Mouse (Mus musculus): Measurements from ENCODE around the gene Usp44. TPM values are rescaled to one million over a fixed set of nuclear protein-coding genes. Genes with fewer than 3 reads are reported as not detected.

Gene Usp44
- polyA plus RNA-seq, 1 experiment from 2014 or later = 0.08 TPM

DNA sequence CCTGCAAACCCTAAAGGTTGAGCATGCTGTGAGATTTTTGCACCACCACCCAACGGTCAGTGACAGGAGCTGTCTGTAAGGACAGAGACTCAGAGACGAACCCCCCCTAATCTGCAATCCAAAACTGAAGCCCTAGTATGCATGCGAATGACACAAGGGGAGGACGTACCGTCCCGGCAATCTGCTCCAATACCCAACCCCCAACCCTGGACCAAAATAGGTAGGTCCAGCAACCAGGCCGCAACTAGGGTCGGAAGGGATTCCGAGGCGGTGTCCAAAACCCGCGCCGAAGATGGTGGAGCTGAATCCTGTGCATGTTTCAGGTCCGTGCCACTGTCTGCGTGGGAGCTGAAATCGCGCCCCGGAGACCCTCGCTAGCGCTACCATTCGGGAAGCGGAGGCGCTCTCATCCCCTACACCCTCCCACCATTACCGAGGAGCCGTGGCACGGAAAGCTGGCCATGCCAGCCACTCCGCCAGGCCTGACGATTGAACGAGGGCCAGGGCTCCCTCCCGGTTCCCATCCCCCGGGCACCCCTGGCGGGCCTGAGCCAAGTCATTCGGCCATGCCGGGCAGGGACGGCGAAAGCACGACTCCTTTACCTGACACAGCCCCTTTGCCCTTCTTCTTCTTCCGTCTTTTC, 57.7 kb downstream of the Usp44 start:
- peaks cover 19% of the 10 kb centered on the region; the same call in 1 of the 2 replicates for H3K36me3 ChIP-seq (ENCODE audit: control insufficient read depth, insufficient read depth)
- peak overlapping the region; percentile 80 for H3K4me2 ChIP-seq (replicated peaks; ENCODE audit: low read depth)
- H3K4me3 ChIP-seq (ENCODE audit: low read depth, low read length) = peak overlapping the region; percentile 85
- under 1% methylated on average over 38 of the region's 38 CpGs for WGBS
- peak overlapping the region; percentile 87 for H3K27ac ChIP-seq (ENCODE audit: low read depth, low read length)
- no peak for TF ChIP-seq CTCF (IDR thresholded peaks at IDR 0.05; ENCODE audit: low read depth)
- H3K27me3 ChIP-seq (replicated peaks; ENCODE audit: control insufficient read depth, insufficient read depth, low read length) = no peaks in the 10 kb centered on the region
- no peaks in the 10 kb centered on the region for H3K9me3 ChIP-seq (ENCODE audit: control insufficient read depth)
- ATAC-seq = peak; percentile 53
- H3K9ac ChIP-seq (ENCODE audit: low read depth, low read length) = peak overlapping the region; percentile 91
- peaks cover 3% of the 10 kb centered on the region; the same call in 1 of the 2 replicates for H3K4me1 ChIP-seq (replicated peaks; ENCODE audit: control insufficient read depth, insufficient read depth, low read length)

- WGBS = under 1% methylated on average over 26 of the region's 30 CpGs
- Histone ChIP-seq H3K27ac (ENCODE audit: low read depth, low read length) (peak overlapping the region; percentile 87), H3K9ac (ENCODE audit: low read depth, low read length) (peak overlapping the region; percentile 91), H3K9me3 (ENCODE audit: control insufficient read depth) (no peaks in the 10 kb centered on the region), H3K27me3 (replicated peaks; ENCODE audit: control insufficient read depth, insufficient read depth, low read length) (no peaks in the 10 kb centered on the region), H3K4me3 (ENCODE audit: low read depth, low read length) (peak overlapping the region; percentile 85), H3K4me1 (replicated peaks; ENCODE audit: control insufficient read depth, insufficient read depth, low read length) (peaks cover 3% of the 10 kb centered on the region; the same call in 1 of the 2 replicates), H3K4me2 (replicated peaks; ENCODE audit: low read depth) (peak overlapping the region; percentile 80), H3K36me3 (ENCODE audit: control insufficient read depth, insufficient read depth) (peaks cover 18% of the 10 kb centered on the region; the same call in 1 of the 2 replicates)
- TF ChIP-seq CTCF (IDR thresholded peaks at IDR 0.05; ENCODE audit: low read depth) = no peak
- peak; percentile 90 for ATAC-seq
These were observed 58.2 kb downstream of the Usp44 start for GRCm38 (mm10) chr10:93889579-93889950.

GRCm38 (mm10) chr10:93889976-93890375, 58.6 kb downstream of the Usp44 start:
- no peaks in the 10 kb centered on the region for H3K27me3 ChIP-seq (replicated peaks; ENCODE audit: control insufficient read depth, insufficient read depth, low read length)
- TF ChIP-seq CTCF (IDR thresholded peaks at IDR 0.05; ENCODE audit: low read depth) = no peak
- peak overlapping the region; percentile 85 for H3K4me3 ChIP-seq (ENCODE audit: low read depth, low read length)
- peak overlapping the region; percentile 80 for H3K4me2 ChIP-seq (replicated peaks; ENCODE audit: low read depth)
- peaks cover 3% of the 10 kb centered on the region; the same call in 1 of the 2 replicates for H3K4me1 ChIP-seq (replicated peaks; ENCODE audit: control insufficient read depth, insufficient read depth, low read length)
- no peaks in the 10 kb centered on the region for H3K9me3 ChIP-seq (ENCODE audit: control insufficient read depth)
- peak overlapping the region; percentile 91 for H3K9ac ChIP-seq (ENCODE audit: low read depth, low read length)
- H3K36me3 ChIP-seq (ENCODE audit: control insufficient read depth, insufficient read depth) = peaks cover 14% of the 10 kb centered on the region; the same call in 1 of the 2 replicates
- ATAC-seq = 0 out of 2 replicates have a peak, but pooled peaks have one; percentile 29
- WGBS = 2% methylated on average over 22 of the region's 22 CpGs
- H3K27ac ChIP-seq (ENCODE audit: low read depth, low read length) = no peak overlapping the region

- Histone ChIP-seq H3K36me3 (ENCODE audit: control insufficient read depth, insufficient read depth) (peaks cover 11% of the 10 kb centered on the region; the same call in 1 of the 2 replicates), H3K9me3 (ENCODE audit: control insufficient read depth) (no peaks in the 10 kb centered on the region), H3K27me3 (replicated peaks; ENCODE audit: control insufficient read depth, insufficient read depth, low read length) (no peaks in the 10 kb centered on the region), H3K4me3 (ENCODE audit: low read depth, low read length) (no peak overlapping the region), H3K4me2 (replicated peaks; ENCODE audit: low read depth) (peak overlapping the region; percentile 80; the same call in 1 of the 2 replicates), H3K9ac (ENCODE audit: low read depth, low read length) (no peak overlapping the region), H3K27ac (ENCODE audit: low read depth, low read length) (no peak overlapping the region), H3K4me1 (replicated peaks; ENCODE audit: control insufficient read depth, insufficient read depth, low read length) (peaks cover 3% of the 10 kb centered on the region; the same call in 1 of the 2 replicates)
- TF ChIP-seq CTCF (IDR thresholded peaks at IDR 0.05; ENCODE audit: low read depth) = no peak
- no peak for ATAC-seq
- WGBS = 74% methylated on average over 4 of the region's 4 CpGs
These were observed 59.2 kb downstream of the Usp44 start for GRCm38 (mm10) chr10:93890565-93890964.

DNA sequence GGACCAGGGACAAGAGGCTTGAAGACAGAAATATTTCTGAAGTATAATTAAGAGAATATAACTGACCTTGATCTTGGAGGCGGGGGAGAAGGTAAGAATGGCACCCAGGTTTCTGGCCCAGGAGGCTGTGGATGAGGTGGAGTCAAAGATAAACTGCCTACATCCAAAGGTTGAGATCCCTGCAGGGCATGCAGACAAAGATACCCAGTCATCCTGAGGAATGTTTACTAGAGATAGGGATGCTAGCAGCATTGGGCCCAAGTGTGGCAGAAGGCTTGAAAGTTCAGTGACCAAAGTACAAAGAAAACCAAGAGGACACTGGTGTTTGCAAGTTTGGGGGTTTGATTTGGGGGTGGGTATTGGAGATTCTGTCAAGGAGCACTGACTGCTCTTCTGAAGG, 59.7 kb downstream of the Usp44 start:
- H3K27ac ChIP-seq (ENCODE audit: low read depth, low read length) = no peak overlapping the region
- no peak overlapping the region for H3K4me3 ChIP-seq (ENCODE audit: low read depth, low read length)
- no peak for ATAC-seq
- no peak for TF ChIP-seq CTCF (IDR thresholded peaks at IDR 0.05; ENCODE audit: low read depth)
- peaks cover 3% of the 10 kb centered on the region; the same call in 1 of the 2 replicates for H3K4me1 ChIP-seq (replicated peaks; ENCODE audit: control insufficient read depth, insufficient read depth, low read length)
- no peaks in the 10 kb centered on the region for H3K27me3 ChIP-seq (replicated peaks; ENCODE audit: control insufficient read depth, insufficient read depth, low read length)
- H3K4me2 ChIP-seq (replicated peaks; ENCODE audit: low read depth) = no peak overlapping the region
- no peaks in the 10 kb centered on the region for H3K9me3 ChIP-seq (ENCODE audit: control insufficient read depth)
- H3K36me3 ChIP-seq (ENCODE audit: control insufficient read depth, insufficient read depth) = peaks cover 6% of the 10 kb centered on the region; the same call in 1 of the 2 replicates
- H3K9ac ChIP-seq (ENCODE audit: low read depth, low read length) = no peak overlapping the region
- WGBS = 93% methylated on average over 1 of the region's 1 CpGs

GRCm38 (mm10) chr10:93892551-93892950, 61.2 kb downstream of the Usp44 start:
- no peak overlapping the region for H3K27ac ChIP-seq (ENCODE audit: low read depth, low read length)
- ATAC-seq = no peak
- WGBS = 92% methylated on average over 4 of the region's 4 CpGs

More at GRCm38 (mm10) chr10:93892551-93892950, 61.2 kb downstream of the Usp44 start:
- no peak for TF ChIP-seq CTCF (IDR thresholded peaks at IDR 0.05; ENCODE audit: low read depth)
- Histone ChIP-seq H3K27me3 (replicated peaks; ENCODE audit: control insufficient read depth, insufficient read depth, low read length) (no peaks in the 10 kb centered on the region), H3K4me2 (replicated peaks; ENCODE audit: low read depth) (no peak overlapping the region), H3K4me1 (replicated peaks; ENCODE audit: control insufficient read depth, insufficient read depth, low read length) (peaks cover 3% of the 10 kb centered on the region; the same call in 1 of the 2 replicates), H3K36me3 (ENCODE audit: control insufficient read depth, insufficient read depth) (no peaks in the 10 kb centered on the region), H3K9me3 (ENCODE audit: control insufficient read depth) (no peaks in the 10 kb centered on the region), H3K4me3 (ENCODE audit: low read depth, low read length) (no peak overlapping the region), H3K9ac (ENCODE audit: low read depth, low read length) (no peak overlapping the region)

Data from intestine, postnatal 0 days (tissue).